Mouse (Mus musculus) left cerebral cortex, adult 8-10 months (tissue): ENCODE measurements at regions not wholly inside any gene's neighbourhood (a gene's known extent, or its start where the extent isn't known, plus 50 kb on each side); places are given as distances from the start of the nearest gene placed in this dataset.

Experiments used
- DNase-seq, 2 experiments: peaks; one replicate each; pipeline ENCODE4 v3.0.0; 2022; ENCODE audit warnings: low spot score in 2 of 2

DNA sequence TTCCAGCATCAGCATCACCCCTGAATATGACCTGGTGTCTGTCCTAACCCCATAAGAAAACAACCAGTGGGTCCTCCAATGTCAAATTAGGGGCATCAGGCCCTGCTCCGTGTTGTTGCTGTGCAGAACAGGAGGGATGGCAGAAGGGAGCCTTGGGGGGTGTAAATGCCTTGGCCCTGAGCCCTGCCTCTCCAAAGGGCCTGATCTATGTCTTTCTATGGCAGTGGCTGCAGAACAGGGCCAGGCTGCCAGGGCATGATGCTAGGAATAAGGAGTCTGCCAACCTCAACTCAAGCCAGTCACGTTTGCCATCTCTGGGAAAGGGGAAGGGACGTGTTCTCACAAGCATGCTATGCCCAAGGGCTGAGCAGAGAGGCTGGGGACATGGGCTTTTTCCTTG, 172.9 kb downstream of the Kcna5 start:
- no peak for DNase-seq

DNA sequence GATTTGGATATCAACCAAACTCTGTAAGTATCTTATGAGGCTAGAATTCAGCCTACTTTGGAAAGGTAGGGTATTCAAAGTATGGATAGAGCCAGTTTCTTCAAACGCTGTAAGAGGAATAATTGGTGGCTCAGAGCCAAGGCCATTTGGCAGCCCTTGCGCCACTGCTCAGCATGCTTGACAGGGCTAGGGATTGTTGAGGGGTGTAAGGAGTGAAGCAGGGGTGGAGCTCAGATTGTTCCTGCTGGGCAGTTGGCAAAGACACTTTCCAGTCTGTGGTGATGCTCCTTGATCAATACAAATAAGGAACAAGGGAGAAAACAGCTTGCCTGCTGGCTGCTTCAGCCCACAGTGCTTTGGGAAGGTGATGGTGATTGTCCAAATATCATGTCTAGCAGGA, 181.9 kb downstream of the Kcna5 start:
- no peak for DNase-seq

DNA sequence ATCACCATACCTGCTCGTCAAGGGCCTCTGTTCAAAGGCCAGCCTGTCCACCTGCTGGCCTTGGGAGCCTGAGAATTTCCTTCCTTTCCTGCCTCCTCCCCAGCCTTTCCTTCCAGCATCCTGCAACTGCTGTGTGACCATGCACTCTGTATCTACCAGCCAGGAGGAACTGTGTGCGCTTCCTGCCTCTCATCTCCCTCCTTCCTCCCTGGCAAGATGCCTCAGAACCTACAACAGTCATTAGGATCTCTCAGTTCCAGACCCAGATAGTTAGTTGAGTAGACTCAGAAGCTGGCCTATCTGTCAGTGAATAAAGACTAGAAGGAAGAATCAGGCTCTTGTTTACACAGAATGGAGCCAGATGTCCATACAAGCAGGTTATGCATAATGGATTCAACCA, 183.8 kb upstream of the Ntf3 start:
- no peak for DNase-seq

DNA sequence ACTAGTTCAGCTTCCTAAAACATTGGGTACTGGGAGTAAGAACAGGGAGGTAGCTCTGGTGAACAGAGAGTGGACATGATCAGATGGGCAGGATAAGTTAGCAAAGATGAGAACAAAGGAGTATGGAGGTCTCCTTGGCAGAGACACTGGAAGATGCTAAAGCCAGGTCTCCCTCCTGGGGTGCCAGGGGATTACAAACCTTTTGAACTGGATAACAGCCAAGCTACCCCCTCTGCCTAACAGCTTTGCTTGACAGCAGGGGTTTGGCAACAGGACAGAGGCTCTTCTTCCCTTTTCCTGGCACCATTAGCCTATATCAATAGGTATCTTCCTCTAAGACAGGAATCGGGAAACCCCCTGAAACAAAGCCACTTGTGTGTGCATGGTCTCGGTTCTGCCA, 183.2 kb upstream of the Ntf3 start:
- DNase-seq: no peak

DNA sequence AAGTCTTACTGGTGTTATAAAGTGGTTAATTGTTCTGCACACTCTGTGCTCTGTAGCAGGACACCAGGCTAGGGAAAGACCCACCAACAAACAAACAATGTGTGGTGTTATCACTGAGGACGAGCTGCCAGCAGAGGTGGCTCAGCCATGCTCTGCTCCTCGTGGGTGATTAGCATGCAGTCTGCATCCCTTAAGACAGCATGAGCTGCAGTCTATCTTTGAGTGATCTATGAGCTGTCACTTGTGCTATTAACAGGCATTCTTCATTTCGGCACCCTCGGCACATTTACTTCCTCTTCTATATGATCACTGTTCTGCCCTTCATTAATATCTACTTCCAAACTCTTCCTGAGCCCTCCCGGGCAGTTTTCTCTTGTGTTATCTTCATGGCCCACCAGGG, 178.5 kb upstream of the Ntf3 start:
- DNase-seq: no peak

DNA sequence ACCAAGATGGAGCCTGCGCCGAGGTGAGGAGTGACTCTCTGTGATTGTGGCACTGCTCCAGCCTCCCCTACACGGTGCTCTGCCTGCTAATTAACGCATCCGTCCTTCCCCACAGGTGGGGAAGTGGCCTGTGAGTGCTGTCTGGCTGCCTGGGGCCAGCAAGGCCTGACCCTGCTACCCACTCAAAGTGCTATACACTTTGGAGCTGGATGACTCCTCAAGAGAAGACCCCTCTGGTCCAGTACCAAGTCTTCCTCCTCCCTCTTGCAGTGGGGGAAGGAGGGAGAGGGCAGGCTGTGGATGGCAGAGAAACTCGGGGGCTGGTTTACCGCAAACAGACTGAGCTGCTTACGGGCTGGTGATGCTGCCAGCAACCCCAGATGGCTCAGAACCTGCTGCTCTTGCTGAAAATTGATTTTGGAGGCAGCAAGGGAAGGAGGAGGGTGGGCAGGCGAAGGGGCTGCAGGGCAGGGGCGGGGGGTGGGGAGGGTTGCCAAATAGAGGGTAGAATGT, 173.4 kb upstream of the Ntf3 start:
- peak in 1 of 2 experiments; percentile 36 for DNase-seq

DNA sequence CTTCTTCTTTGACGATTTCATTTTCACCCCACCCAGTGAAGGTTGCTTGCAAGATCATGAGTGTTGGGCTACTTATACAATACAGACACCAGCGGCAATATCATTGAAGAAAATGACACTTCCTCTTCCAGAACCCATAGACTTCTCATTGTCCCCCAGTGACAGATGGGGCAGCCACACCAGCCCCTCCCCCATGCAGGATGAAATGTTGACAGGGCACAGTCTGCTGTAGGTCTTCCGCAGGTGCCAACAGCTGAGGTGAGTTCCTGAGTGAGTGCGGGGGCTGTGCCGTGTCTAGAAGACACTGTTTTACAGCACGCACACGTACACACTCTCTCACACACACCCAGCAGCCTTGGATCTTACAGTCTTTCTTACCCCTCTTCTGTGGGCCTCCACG, 171.0 kb upstream of the Ntf3 start:
- DNase-seq: no peak

DNA sequence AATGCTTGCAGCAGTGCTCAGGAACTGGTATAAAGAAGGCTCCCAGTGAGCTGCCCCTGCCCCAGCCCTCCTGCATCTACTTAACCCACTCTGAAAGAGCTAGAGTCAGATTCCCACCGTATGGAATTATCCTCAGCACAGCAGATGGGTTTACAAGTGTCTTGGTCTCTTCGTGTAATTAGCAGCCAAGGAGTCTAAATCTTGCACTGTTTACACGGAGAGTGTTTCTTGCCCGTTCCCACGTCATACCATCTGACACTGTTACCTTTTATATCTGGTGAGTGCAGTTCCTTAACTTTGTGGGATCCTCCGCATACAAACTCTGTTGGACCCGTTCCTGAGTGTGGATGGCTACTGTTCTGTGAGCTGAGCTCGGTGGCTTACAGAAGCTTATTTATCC, 167.5 kb upstream of the Ntf3 start:
- DNase-seq: peak in 1 of 2 experiments; percentile 66

DNA sequence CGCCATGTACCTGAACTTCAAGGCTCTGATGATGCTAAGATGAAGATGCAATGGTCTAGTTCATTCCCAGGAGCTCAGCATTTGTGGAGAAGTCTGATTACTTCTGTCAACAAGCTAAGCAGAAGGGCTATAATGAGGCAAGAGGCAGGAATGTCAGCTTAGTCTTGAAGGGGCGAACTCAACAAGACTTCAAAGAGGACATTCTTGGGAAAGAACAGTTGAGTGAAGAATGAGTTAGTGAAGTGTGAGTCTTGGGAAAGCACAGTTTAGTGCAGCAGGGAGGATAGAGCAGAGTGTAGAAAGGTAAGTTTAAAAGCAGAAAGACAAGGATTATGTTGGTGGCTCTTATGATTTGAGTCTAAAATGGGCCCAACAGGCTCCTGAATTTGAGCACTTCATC, 160.5 kb upstream of the Ntf3 start:
- DNase-seq: no peak

DNA sequence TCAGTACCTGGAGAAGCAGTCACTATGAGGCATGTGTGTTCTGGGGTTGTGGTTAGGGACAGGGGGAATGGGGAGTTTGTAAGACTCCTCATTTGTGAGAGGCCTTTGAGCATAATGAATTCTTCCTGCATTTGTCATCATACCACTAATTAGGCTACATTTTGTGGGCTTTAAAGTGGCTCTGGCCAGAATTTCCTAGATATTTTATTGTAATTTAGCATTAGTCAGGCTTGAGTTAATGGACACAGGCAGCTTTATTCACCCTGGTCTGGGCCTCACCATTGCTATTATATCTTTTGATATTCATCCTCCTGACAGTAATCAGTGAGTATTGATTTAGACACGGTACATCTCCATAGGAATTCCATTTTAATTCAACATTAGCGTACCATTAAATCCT, 151.8 kb upstream of the Ntf3 start:
- DNase-seq: no peak

DNA sequence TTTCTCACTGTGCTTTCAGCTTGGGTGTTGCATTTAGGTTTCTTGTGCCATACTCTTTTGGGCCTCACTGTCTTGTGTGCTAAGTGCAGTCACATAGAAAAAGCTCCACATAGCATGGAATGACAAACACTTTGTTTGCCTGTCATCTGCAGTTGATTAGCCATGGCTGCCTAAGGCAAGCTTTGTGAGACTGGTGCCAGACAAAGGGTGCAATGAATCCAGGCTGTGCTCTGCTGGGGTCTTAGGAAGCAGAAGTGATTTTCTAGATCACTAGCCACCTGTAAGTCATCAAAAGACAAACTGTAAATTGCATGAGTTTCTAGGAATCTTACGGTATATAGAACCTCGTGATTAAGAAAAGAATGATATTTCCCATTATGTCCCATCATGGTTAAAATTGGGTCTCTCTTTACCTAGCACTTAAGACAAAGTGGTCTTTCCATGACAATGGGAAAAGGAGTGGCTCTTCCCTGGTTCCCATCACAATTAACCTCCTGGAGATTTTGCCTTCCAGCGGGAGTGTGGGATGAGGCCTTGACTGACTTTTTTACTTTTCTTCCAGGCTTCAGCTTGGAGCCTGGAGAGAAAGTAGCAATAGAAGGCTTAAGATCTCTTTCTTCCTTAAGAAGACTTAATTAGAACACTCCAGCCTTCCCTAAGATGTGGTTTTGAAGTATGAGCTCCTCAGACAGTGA, 144.2 kb upstream of the Ntf3 start:
- DNase-seq: no peak

DNA sequence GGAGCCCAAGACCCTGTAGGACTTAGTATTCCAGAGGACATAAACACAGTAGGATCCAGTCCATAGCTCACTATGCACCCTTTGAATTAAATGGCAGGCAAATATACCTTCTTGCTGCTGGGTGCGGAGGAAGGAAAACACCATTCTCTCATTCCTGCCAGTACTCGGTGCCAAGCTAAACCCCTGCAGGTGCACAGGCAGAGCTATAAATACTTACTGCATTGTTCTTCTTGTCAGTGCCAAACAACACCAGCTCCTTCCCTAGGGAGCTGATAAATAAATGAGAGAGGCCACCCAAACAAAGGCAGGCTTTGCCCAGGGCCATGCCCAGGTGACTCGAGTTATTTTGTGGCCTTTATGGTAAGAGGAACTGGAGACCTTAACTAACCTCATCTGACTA, 136.4 kb upstream of the Ntf3 start:
- DNase-seq: peak in 1 of 2 experiments; percentile 5

DNA sequence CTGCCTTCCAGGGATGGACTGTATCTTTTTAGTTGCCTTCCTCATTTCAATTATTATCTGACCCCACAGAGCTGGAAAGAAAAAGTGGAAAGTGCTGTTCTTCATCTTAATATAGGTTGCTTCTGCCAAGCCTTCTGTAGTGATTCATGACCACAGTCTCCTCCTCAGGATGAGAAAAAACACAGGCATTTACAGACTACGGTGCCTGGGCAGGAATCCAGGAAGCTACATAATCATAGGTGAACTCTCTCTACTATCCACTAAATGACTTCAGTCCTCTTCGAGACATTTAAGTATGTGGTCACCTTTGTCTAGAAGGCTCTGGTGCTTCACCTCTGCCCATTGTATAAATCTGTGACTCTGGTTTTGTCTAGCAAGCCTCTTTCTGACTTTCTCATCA, 124.9 kb upstream of the Ntf3 start:
- no peak for DNase-seq

DNA sequence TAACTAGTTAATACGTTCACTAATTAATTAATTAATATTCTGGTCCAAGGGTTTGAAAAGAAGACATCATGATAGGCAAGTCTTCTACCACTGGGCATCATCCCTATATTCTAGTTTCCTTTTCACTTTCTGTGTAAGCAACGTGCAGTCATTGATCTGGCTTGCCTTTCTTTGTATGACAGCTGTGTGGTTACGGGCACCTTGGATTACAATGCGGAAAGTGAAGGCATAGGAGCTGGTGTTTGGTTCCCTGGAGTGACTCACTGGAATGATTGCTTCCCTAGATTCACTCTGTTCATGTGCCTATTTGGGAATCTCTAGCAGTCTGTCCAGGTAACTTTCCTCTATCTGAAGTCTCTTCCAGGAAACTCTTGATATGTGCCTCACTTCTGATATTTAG, 120.5 kb upstream of the Ntf3 start:
- DNase-seq: no peak

DNA sequence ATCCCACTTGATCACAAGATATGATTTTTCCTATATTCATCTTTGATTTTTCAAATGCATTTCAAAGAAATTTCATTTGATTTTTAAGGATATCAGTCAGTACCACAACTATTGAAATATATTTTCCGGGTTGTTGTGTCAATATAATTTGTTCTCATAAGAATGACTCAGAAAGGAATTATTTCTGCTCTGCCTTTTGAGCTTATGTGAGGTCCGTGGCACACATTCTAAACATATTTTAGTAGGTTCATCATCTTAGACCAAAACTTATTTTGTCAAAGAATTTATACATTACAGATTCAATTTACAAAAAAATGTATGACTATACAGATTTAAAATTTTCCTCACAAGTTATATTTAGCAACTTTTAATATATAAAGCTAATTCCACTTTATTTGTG, 119.5 kb upstream of the Ntf3 start:
- DNase-seq: no peak

DNA sequence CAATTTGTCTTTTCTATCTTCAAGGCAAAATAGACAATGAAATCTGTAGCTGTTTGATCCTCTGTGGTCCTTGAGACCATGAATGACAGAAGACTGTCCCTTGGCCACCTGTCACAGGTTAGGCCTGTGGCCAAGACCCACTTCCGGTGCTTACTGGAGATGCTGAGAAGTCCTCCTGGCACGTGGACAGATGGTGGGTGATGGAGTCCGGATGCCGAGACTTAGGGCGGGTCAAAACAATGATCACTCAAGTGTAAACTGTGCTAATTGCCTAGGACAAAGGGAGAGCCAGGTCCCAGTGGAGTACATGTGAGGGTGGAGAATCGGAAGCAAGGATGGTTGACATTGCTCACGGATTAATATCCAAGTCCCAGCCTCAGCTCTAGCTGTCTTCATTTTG, 117.7 kb upstream of the Ntf3 start:
- DNase-seq: no peak

DNA sequence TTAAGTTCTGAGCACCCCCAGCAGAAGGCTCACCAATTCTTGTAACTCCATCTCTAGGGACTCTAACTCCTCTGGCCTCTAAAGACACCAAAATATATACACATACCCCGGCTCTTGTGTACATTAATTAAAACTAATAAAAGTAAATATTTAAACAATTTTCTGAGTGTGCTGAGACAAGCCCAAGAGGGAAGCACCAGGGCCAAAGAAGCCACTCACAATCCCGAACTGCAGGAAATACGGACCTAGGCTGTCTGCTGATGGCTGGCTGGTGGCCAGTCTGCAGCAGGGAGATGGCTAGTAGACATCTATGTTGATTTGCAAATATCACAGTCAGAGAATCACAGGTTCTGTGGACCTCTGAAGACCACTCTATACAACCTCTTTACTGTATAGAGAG, 113.6 kb upstream of the Ntf3 start:
- DNase-seq: no peak

DNA sequence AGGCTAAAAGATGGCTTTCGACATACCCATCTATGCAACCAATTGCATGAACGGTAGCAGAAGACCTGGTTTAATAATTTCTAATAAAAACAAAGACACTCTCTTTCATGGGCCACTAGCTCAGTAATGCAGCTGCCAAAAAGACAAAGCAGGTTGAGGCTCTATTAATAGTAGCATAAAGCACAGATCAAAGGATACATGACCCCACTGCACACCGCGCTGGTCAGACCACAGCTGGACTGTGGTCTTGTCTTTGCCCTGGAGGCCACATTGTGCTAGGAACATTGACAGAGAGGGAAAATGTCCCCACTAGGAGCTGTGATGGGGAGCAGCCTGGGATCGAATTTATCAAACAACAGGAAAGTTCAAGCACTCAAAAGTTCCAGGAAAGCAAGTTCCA, 79.3 kb upstream of the Ntf3 start:
- DNase-seq: no peak

DNA sequence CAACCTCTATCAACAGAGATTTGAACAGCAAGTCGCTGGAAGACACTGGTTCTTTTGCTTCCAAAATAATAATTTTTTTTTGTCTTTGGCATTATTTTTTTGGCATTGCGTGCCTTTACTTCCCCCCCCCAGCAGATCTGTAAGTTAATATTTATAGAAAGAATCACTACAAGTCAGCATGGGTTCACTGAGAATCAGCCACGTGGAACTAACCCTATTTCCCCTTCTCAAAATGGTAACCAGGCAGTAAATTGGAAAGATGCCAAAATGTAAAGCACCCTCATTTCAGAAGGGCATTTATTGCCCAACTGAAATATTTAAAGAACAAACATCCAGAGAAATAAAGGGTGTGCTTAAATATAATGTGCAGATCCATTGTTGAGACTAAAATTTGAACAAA, 78.7 kb upstream of the Ntf3 start:
- no peak for DNase-seq

DNA sequence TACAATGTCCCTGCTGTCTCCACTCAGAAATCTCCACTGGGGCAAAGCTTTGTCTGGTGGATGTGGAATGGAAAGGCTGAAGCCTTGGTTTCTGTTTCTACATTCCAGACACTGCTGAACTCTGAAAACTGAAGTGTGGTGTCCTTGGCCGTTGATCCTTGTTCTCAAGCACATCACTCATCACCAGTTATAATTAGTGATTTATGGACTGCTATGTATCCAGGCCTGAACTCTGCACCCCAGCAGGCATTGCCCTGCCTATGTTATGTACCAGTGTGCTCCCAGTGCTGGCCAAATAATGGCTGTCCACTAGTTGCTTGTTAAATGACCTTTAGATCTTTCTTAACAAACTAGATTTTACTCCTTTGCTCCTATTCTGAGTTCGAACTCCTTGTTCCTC, 75.6 kb upstream of the Ntf3 start:
- no peak for DNase-seq

DNA sequence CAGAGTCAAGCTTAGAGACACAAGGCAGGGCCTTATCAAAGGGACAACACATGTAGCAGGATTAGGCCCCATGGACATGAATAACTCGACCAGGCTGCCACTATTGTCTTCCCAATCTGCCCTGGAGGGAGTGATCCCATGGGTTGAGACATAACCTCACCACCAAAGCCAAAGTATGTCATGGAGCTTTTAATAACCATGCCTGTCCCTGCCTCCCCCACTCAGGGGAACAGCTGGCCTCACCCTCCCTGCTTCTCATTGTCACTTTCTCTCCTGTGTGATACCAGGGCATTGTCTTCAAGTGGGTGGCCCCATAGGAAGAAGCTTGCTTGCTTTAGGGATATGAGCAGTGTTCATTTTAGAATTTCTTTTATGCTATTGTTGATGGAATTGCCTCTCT, 73.5 kb upstream of the Ntf3 start:
- DNase-seq: no peak
